Mouse (Mus musculus): ENCODE measurements around the gene Dvl2.

DNA sequence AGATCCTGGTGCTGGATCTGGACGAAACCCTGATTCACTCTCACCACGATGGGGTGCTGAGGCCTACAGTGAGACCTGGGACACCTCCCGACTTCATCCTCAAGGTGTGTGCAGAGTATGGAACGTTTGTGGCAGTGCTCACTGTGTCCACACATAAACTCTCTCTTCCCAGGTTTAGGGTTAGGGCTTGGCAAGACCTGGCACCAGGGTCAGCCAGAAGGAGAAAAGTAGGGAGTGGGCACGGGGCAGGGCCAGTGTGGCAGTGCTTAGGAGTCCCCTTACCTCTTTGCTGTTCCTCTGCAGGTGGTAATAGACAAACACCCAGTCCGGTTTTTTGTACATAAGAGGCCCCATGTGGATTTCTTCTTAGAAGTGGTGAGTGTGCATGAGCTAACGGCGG lies 16.0 kb upstream of the Dvl2 start:
- TF ChIP-seq CTCF (IDR thresholded peaks at IDR 0.05; ENCODE audit: low read depth) (no peak), EP300 (optimal IDR thresholded peaks at IDR 0.05) (no peak)

Data from stomach, postnatal 0 days (tissue).